Mouse (Mus musculus) stomach, postnatal 0 days (tissue): ENCODE data around the gene Prdm16.

Experiments
- CTCF ChIP-seq: IDR thresholded peaks from 2 replicates; pipeline ENCODE4 v1.5.1; 2016; ENCODE audit warnings: antibody characterized with exemption, low read depth, mild to moderate bottlenecking, moderate library complexity
- EP300 ChIP-seq: optimal IDR thresholded peaks from 2 replicates; pipeline ENCODE3; 2016; ENCODE audit warnings: antibody characterized with exemption

DNA sequence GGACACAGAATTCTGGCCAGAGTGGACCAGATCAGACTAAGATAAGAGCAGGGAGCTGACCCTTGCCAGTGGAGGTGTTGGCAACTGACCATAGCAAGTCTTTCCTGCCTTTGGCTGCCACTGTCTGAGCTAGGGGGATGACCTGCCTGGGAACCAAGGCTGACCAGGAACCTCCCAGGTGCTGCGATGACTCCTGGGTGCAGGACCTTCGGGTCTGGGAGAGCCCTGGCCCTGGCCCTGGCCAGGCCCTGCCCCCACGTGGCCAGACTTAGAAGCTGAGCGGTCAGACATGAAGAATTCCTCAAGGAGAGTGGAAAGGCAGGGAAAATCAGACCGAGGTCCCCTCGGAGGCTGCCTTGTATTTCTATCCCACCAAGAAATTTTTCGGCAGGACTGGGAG, 2.5 kb upstream of the Prdm16 start:
- TF ChIP-seq CTCF, result peak; percentile 65
- TF ChIP-seq EP300, result no peak
